Mouse (Mus musculus) stomach, postnatal 0 days (tissue): Measurements from ENCODE around the gene Map3k6.

ENCODE experiments used
- CTCF ChIP-seq: IDR thresholded peaks from 2 replicates; pipeline ENCODE4 v1.5.1; 2016; ENCODE audit warnings: antibody characterized with exemption, low read depth, mild to moderate bottlenecking, moderate library complexity
- EP300 ChIP-seq: optimal IDR thresholded peaks from 2 replicates; pipeline ENCODE3; 2016; ENCODE audit warnings: antibody characterized with exemption

GRCm38 (mm10) chr4:133252089-133252488 is 11.5 kb downstream of the Map3k6 start:
- peak; percentile 55 for TF ChIP-seq CTCF
- TF ChIP-seq EP300 = peak; percentile 24
